Mouse (Mus musculus) inflammation-experienced regulatory T-cells, adult 6 months (primary cell): ENCODE data around the gene Zdhhc17. TPM values are rescaled to one million over a fixed set of nuclear protein-coding genes. Genes with fewer than 3 reads are reported as not detected.

Experiments
- ATAC-seq: one replicate; pipeline ENCODE4 v1.8.0; 2017
- polyA plus RNA-seq, 3 experiments: library from polyadenylated mRNA; unstranded; fragments of 100-300 nt; shearing (Covaris generic); gene quantifications; one replicate each; pipeline ENCODE4 v1.2.1; 2017

Zdhhc17 gene
- polyA plus RNA-seq, 3 experiments from 2014 or later: 12.5 to 23.8 (median 19.7) TPM

GRCm38 (mm10) chr10:111004220-111004619 lies 5.7 kb downstream of the Zdhhc17 start:
- ATAC-seq: no peak

DNA sequence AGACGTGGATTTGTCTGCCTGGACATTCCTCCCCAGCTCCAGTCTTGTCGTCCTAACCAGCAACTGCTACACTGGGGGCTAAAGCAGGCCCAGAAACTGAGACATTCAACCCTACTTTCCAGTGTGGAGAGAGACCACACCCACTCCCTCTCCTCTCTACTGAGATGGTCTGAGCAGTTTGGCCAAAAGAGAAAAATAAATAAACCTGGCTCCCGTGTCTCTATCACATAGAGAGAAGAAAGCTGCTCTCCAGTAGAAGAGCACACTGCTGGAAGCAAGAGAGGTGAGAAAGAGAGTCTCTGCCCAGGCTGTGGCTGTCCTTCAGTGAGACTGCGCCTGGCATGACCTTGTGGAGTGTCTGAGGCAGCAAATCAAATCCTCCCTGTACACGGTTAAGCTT lies 10.7 kb downstream of the Zdhhc17 start:
- ATAC-seq: no peak

DNA sequence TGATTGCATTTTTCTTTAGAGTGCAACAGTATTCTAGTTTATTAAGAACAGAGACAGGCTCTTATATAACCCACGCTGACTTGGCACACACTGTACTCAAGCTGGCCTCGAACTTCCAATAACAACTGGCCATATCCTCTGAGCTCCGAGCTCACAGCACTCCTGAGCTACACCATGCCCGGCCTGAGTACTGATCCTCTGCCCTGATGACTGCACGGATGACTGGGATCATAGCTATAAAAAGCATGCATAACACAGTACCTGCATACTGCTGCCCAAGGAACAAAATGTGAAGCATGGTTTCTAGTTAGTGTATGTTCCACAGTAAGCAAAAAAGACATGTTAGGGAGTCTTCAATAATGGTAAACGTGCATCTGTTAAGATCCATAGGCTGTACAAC lies 12.8 kb downstream of the Zdhhc17 start:
- ATAC-seq: no peak

DNA sequence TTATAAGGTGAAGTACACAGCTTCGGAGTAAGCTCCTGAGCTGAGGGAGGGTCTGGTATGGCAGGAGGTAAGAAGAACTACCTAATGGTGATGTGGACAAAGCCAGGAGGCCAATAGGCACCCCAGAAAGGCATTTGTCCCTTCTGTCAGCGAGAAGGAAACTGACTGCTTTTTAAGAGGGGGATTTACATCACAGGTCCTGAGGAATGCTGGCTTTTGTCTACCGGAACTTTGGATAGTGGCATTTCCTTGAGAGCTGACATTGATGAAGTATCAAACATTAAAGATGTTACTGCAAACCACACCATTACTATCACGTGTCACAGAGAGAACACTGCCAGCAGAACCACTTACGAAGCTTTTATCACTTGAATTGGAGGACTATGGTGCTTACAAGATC lies 15.2 kb downstream of the Zdhhc17 start:
- ATAC-seq: no peak

GRCm38 (mm10) chr10:110993249-110993648 lies 16.7 kb downstream of the Zdhhc17 start:
- ATAC-seq: no peak

DNA sequence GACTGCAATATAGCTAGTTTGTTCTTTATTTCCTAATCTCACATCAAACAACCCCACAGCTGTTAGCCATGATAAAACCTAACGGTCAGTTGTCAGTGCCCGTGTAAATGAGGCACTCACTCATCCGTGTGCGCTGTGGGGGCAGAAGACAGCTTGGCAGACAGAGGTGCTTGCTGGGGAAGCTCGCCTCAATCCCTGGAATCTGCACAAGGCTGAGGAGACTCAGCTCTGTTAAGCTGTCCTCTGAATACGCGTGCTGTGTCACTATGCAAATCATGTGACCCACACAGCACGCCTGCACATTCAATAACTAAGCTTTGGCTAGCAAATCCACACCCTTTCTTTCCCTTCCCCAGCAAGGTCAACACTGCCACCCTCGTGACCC lies 17.9 kb downstream of the Zdhhc17 start:
- ATAC-seq: no peak

DNA sequence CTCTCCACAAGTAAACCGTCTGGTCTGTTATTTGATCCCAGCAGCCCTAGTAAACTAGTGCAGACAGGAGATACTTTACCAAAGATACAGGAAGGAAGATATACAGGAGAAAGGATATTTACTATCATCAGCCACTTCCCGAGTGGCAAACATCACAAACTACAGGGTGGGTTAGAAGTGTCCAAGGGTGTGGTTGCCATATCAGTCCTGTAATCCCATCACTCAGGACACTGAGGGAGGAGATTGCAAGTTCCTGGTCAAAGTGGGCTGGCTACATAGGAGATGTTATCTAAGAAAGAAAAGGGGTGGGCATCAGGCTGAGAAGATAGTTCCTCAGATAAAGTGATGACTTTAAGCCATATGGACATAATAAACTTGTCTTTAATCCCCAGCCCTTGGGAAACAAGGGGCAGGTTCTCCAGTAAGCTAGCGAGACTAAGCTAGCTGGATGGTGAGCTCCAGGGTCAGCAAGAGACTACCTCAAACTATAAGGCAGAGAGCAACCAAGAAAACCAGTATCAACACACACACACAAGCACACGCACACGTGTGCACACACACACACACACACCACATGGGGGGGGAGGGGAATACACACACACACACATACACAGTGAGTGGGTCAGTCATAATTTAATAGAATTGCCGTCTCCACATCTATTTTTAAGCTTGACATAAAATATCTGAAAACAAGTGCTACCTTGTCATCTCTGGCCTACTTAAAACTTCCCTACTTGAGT lies 18.5 kb downstream of the Zdhhc17 start:
- ATAC-seq: no peak

DNA sequence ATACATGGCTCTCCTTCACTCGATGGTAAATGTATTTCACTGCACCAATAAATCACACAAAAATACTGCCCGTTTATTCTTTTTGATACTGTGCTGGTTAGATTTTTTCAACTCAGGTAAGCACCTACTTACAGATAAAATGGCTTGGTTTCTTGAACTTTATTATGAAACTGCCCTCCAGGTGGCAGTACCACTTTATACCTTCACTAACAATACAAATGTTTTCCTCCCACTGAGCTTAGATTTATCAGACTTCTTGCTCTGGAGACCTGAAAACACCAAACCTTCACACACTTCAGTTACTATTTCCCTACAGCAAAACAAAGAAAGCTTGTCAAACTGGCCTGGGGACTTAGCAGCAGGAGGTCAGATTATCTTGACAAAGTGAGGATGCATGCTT lies 20.2 kb downstream of the Zdhhc17 start:
- peak; percentile 69 for ATAC-seq

DNA sequence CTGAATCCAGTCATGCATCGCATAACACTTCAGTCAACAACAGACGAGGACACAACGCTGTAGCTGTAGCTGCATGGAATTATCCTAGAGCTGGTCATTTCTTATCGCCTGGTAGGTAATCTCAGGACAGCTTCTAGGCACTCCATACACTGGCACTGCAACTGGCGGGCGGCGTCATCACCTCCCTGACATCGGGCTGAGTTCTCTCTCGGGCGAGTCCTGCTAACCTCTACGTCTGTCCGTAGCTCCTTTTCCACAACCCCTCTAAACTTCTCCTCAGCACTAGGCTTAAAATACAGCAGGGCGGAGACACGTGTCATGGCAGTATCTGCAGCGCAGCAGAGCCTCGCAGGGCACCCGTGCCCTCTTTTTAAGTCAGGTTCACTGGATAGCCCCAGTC lies 23.3 kb downstream of the Zdhhc17 start:
- no peak for ATAC-seq

- no peak for ATAC-seq
Observed at GRCm38 (mm10) chr10:110982771-110983170, 27.2 kb downstream of the Zdhhc17 start.

GRCm38 (mm10) chr10:110980441-110980840 lies 29.5 kb downstream of the Zdhhc17 start:
- ATAC-seq: no peak

GRCm38 (mm10) chr10:110979431-110979830 lies 30.5 kb downstream of the Zdhhc17 start:
- no peak for ATAC-seq

GRCm38 (mm10) chr10:110977379-110977778 lies 32.6 kb downstream of the Zdhhc17 start:
- ATAC-seq: no peak

- ATAC-seq: peak; percentile 70
Observed at GRCm38 (mm10) chr10:110976046-110976445, 33.9 kb downstream of the Zdhhc17 start.

- no peak for ATAC-seq
Observed at GRCm38 (mm10) chr10:110974885-110975284, 35.1 kb downstream of the Zdhhc17 start.

GRCm38 (mm10) chr10:110974463-110974862 lies 35.5 kb downstream of the Zdhhc17 start:
- no peak for ATAC-seq

GRCm38 (mm10) chr10:110971998-110972397 lies 37.9 kb downstream of the Zdhhc17 start:
- ATAC-seq: no peak

GRCm38 (mm10) chr10:110971483-110971882 lies 38.5 kb downstream of the Zdhhc17 start:
- no peak for ATAC-seq

DNA sequence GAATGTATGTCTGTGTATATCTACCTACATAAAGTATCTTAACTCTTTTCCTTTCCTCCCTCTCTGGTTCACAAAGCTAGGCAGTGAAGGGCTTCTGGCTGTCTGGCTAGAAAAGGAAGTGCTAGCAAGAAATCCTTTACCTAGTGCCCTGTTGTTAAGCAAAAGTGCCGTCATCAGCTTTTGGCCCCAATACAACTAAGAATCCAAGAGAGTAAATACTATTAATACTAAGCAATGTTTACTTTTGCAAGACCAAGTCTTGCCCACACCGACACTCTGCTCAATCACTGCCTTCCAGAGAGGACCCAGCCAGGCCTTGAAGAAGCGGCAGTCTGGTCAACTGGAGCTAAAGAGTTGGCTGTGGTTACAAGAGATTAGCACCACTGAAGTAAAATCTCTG lies 38.9 kb downstream of the Zdhhc17 start:
- no peak for ATAC-seq

- ATAC-seq: no peak
Observed at GRCm38 (mm10) chr10:110962172-110962571, 47.8 kb downstream of the Zdhhc17 start.

DNA sequence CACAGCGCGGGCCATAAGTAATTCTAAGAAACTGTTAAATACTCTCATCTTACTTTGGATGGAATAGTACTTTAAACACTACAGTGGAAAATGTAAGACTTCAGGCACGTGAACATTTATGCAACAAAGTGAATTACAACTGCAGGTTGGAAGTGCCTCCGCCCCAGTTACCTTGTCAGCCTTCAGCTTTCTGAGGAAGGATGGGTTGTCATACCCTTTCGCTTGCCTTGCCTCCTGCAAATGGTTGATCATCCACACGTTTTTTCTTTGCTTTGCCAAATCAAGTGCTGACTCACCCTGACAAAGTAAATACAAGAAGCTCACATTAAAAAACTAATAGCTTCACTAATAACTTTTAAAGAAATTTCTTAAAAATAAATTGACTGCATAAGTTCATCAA lies 49.1 kb downstream of the Zdhhc17 start:
- no peak for ATAC-seq

DNA sequence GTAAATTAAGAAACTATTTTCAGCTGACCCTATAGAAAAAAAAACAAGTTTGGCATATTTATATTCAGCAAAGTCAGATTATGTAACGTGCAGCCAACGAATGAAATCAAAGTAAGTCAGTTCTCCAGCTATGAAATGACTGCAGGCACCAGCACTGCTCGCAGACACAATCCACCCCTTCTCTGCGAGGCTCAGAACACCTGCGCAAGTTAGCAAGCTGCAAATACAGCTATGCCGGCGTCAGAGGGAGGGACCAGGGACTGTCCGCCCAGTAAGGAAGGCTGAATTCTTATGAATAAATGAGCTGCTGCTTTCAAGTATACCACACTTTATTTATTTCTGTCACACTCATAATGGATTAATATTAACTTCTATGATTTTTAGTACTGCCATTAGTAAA lies 50.2 kb downstream of the Zdhhc17 start:
- no peak for ATAC-seq

- no peak for ATAC-seq
Observed at GRCm38 (mm10) chr10:110958879-110959278, 51.1 kb downstream of the Zdhhc17 start.

- ATAC-seq: no peak
Observed at GRCm38 (mm10) chr10:110952937-110953451, 56.9 kb downstream of the Zdhhc17 start.

- no peak for ATAC-seq
Observed at GRCm38 (mm10) chr10:110952271-110952670, 57.7 kb downstream of the Zdhhc17 start.
